Mouse (Mus musculus): ENCODE data around the gene Pycr1. TPM values are rescaled to one million over a fixed set of nuclear protein-coding genes. Genes with fewer than 3 reads are reported as not detected.

The Pycr1 gene
- total and polyA plus RNA-seq, 3 experiments: 21.0 to 75.3 (median 32.3) TPM

DNA sequence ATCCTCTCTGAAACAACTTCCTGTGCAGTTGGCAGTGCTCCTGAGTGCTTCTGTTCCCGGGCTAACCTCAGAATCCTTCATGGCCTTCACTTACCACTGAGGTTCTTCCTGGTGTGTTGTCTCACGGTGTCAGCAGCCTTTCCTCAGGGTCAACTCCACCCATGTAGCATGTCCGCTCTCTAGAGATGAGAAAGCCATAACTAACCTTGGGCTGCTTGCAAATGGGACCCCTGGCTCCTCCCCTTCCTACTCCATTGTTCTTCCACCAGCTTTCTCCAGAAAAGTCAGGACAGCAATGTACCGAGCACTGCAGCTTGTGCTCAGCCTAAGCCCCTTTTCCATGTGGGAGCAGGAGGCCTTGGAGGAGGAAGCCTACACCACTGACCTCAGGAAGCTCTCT lies 36.8 kb downstream of the Pycr1 start:
- peaks cover 70 to 99% of the 10 kb centered on the region in 2 experiments for H3K36me3 ChIP-seq (replicated peaks in 1 of 2; ENCODE audit: control insufficient read depth in 1 of 2, insufficient read depth in 1 of 2, low read length in 1 of 2)
- DNase-seq (ENCODE audit: extremely low read depth): no peak
- in situ Hi-C loops (cut with MboI; ENCODE audit: low pct_ligation_motif_present, low pct_unique_long_range_greater_than_20kb, low sequenced_read_pairs): no loop called here
- peaks cover 0 to 6% of the 10 kb centered on the region in 2 experiments; a peak in 2 of 4 replicates for H3K4me1 ChIP-seq (ENCODE audit: control insufficient read depth in 1 of 2, insufficient read depth in 2 of 2)
- no peaks in the 10 kb centered on the region for H3K27me3 ChIP-seq (replicated peaks)
- H3K27ac ChIP-seq (ENCODE audit: insufficient read depth, low read depth): no peak overlapping the region
- TF ChIP-seq UBTF (IDR thresholded peaks at IDR 0.05; ENCODE audit: low read depth, low read length): no peak
- TF ChIP-seq JUND (conservative IDR thresholded peaks at IDR 0.05; ENCODE audit: low read depth, low read length): no peak
- TF ChIP-seq RCOR1 (conservative IDR thresholded peaks at IDR 0.05; ENCODE audit: low read depth, low read length): no peak
- no peak for TF ChIP-seq PAX5 (IDR thresholded peaks at IDR 0.05; ENCODE audit: low read length)
- no peak for TF ChIP-seq EP300 (IDR thresholded peaks at IDR 0.05; ENCODE audit: low read length)
- no peak for TF ChIP-seq MEF2A (IDR thresholded peaks at IDR 0.05; ENCODE audit: borderline replicate concordance, low read depth, low read length)
- TF ChIP-seq ELF1 (IDR thresholded peaks at IDR 0.05; ENCODE audit: low read depth, low read length): no peak
- TF ChIP-seq ZKSCAN1 (IDR thresholded peaks at IDR 0.05; ENCODE audit: borderline replicate concordance, low read depth, low read length): no peak
- TF ChIP-seq KAT2A (IDR thresholded peaks at IDR 0.05; ENCODE audit: insufficient replicate concordance, low read length): no peak
- TF ChIP-seq CHD1 (IDR thresholded peaks at IDR 0.05; ENCODE audit: low read depth, low read length): no peak
- no peak for TF ChIP-seq USF1 (IDR thresholded peaks at IDR 0.05; ENCODE audit: low read depth, low read length)
- TF ChIP-seq POLR2A (IDR thresholded peaks at IDR 0.05; ENCODE audit: low read depth, low read length): no peak; the same call in 1 of the 2 replicates
- no peaks in the 10 kb centered on the region for H3K9me3 ChIP-seq (replicated peaks; ENCODE audit: low read length)
- no peak overlapping the region for H3K9ac ChIP-seq (ENCODE audit: insufficient read depth, low read depth)
- H3K79me2 ChIP-seq (replicated peaks; ENCODE audit: control insufficient read depth, extremely low read depth, insufficient read depth, poor library complexity, severe bottlenecking): no peaks in the 10 kb centered on the region
- dilution Hi-C loops (cut with MboI; ENCODE audit: extremely low pct_ligation_motif_present, extremely low pct_unique_long_range_greater_than_20kb, low sequenced_read_pairs): no loop called here
- H3K4me2 ChIP-seq (ENCODE audit: insufficient read depth, low read depth, poor library complexity, severe bottlenecking): no peak overlapping the region
- no peak overlapping the region for H3K4me3 ChIP-seq (replicated peaks in 1 of 3; ENCODE audit: low read depth in 2 of 3, low read length in 2 of 3, poor library complexity in 1 of 3)

- dilution Hi-C loops (cut with MboI; ENCODE audit: extremely low pct_ligation_motif_present, extremely low pct_unique_long_range_greater_than_20kb, low sequenced_read_pairs): no loop called here
- TF ChIP-seq HCFC1 (IDR thresholded peaks at IDR 0.05; ENCODE audit: low read depth, low read length) (no peak), NELFE (IDR thresholded peaks at IDR 0.05; ENCODE audit: low read depth, low read length) (no peak), EP300 (IDR thresholded peaks at IDR 0.05; ENCODE audit: low read length) (no peak)
- peaks cover 0 to 10% of the 10 kb centered on the region in 2 experiments; a peak in 2 of 4 replicates for H3K4me1 ChIP-seq (ENCODE audit: control insufficient read depth in 1 of 2, insufficient read depth in 2 of 2)
Measured at GRCm38 (mm10) chr11:120605667-120606066, 37.9 kb downstream of the Pycr1 start.

GRCm38 (mm10) chr11:120603545-120603944 lies 40.0 kb downstream of the Pycr1 start:
- H3K4me1 ChIP-seq (ENCODE audit: control insufficient read depth in 1 of 2, insufficient read depth in 2 of 2): peaks cover 3 to 22% of the 10 kb centered on the region in 2 experiments; a peak in 3 of 4 replicates
- dilution Hi-C loops (cut with MboI; ENCODE audit: extremely low pct_ligation_motif_present, extremely low pct_unique_long_range_greater_than_20kb, low sequenced_read_pairs) (no loop called here), in situ Hi-C loops (cut with MboI; ENCODE audit: low pct_ligation_motif_present, low pct_unique_long_range_greater_than_20kb, low sequenced_read_pairs) (no loop called here)
- H3K9me3 ChIP-seq (replicated peaks; ENCODE audit: low read length): no peaks in the 10 kb centered on the region
- no peak overlapping the region for H3K27ac ChIP-seq (ENCODE audit: insufficient read depth, low read depth)
- H3K79me2 ChIP-seq (replicated peaks; ENCODE audit: control insufficient read depth, extremely low read depth, insufficient read depth, poor library complexity, severe bottlenecking): peaks cover 11% of the 10 kb centered on the region; the same call in 1 of the 2 replicates
- DNase-seq (ENCODE audit: extremely low read depth): no peak
- H3K4me3 ChIP-seq (replicated peaks in 1 of 3; ENCODE audit: low read depth in 2 of 3, low read length in 2 of 3, poor library complexity in 1 of 3): no peak overlapping the region
- no peaks in the 10 kb centered on the region for H3K27me3 ChIP-seq (replicated peaks)
- TF ChIP-seq POLR2A (IDR thresholded peaks at IDR 0.05; ENCODE audit: low read depth, low read length) (no peak), MAFK (IDR thresholded peaks at IDR 0.05; ENCODE audit: insufficient replicate concordance, low read length) (no peak)
- no peak overlapping the region for H3K4me2 ChIP-seq (ENCODE audit: insufficient read depth, low read depth, poor library complexity, severe bottlenecking)
- no peak overlapping the region for H3K9ac ChIP-seq (ENCODE audit: insufficient read depth, low read depth)
- peaks cover 50 to 84% of the 10 kb centered on the region in 2 experiments for H3K36me3 ChIP-seq (replicated peaks in 1 of 2; ENCODE audit: control insufficient read depth in 1 of 2, insufficient read depth in 1 of 2, low read length in 1 of 2)

More at GRCm38 (mm10) chr11:120605667-120606066, 37.9 kb downstream of the Pycr1 start:
- no peaks in the 10 kb centered on the region for H3K27me3 ChIP-seq (replicated peaks)
- H3K9ac ChIP-seq (ENCODE audit: insufficient read depth, low read depth): no peak overlapping the region
- no peaks in the 10 kb centered on the region for H3K9me3 ChIP-seq (replicated peaks; ENCODE audit: low read length)
- H3K4me2 ChIP-seq (ENCODE audit: insufficient read depth, low read depth, poor library complexity, severe bottlenecking): no peak overlapping the region
- DNase-seq (ENCODE audit: extremely low read depth): no peak
- no peaks in the 10 kb centered on the region for H3K79me2 ChIP-seq (replicated peaks; ENCODE audit: control insufficient read depth, extremely low read depth, insufficient read depth, poor library complexity, severe bottlenecking)
- H3K27ac ChIP-seq (ENCODE audit: insufficient read depth, low read depth): no peak overlapping the region
- in situ Hi-C loops (cut with MboI; ENCODE audit: low pct_ligation_motif_present, low pct_unique_long_range_greater_than_20kb, low sequenced_read_pairs): no loop called here
- H3K36me3 ChIP-seq (replicated peaks in 1 of 2; ENCODE audit: control insufficient read depth in 1 of 2, insufficient read depth in 1 of 2, low read length in 1 of 2): peaks cover 63 to 95% of the 10 kb centered on the region in 2 experiments
- H3K4me3 ChIP-seq (replicated peaks in 1 of 3; ENCODE audit: low read depth in 2 of 3, low read length in 2 of 3, poor library complexity in 1 of 3): no peak overlapping the region
